Mouse (Mus musculus): ENCODE measurements around the gene Slc2a3. TPM values are rescaled to one million over a fixed set of nuclear protein-coding genes. Genes with fewer than 3 reads are reported as not detected.

Gene Slc2a3
- total and polyA plus RNA-seq, 3 experiments, result 97.6 to 431 (median 387) TPM

GRCm38 (mm10) chr6:122765298-122765956, 36.0 kb downstream of the Slc2a3 start:
- ATAC-seq (ENCODE audit: extremely low read depth, insufficient number of reproducible peaks, low FRiP score, poor library complexity, severe bottlenecking) (no peak), DNase-seq (ENCODE audit: low spot score) (no peak)
- no peak overlapping the region for H3K4me3 ChIP-seq (ENCODE audit: low read depth, low read length)
- H3K36me3 ChIP-seq (replicated peaks), result no peaks in the 10 kb centered on the region
- no peaks in the 10 kb centered on the region for H3K9me3 ChIP-seq (replicated peaks)
- peaks cover 24% of the 10 kb centered on the region for H3K4me1 ChIP-seq (ENCODE audit: insufficient read depth, low read depth, low read length)
- H3K27me3 ChIP-seq (ENCODE audit: insufficient read depth, low read length), result peaks cover 7% of the 10 kb centered on the region; the same call in 1 of the 2 replicates
- TF ChIP-seq TAL1 (conservative IDR thresholded peaks at IDR 0.05; ENCODE audit: low read depth, low read length) (no peak), CTCF (IDR thresholded peaks at IDR 0.05; ENCODE audit: low read depth, low read length) (no peak), GATA1 (IDR thresholded peaks at IDR 0.05; ENCODE audit: borderline replicate concordance, low read length) (no peak), POLR2AphosphoS5 (IDR thresholded peaks at IDR 0.05; ENCODE audit: insufficient replicate concordance, low read depth, low read length) (no peak), GATA2 (IDR thresholded peaks at IDR 0.05; ENCODE audit: borderline replicate concordance, low read depth, low read length) (no peak)

GRCm38 (mm10) chr6:122764446-122765297, 36.8 kb downstream of the Slc2a3 start:
- Histone ChIP-seq H3K27me3 (ENCODE audit: insufficient read depth, low read length) (peaks cover 7% of the 10 kb centered on the region; the same call in 1 of the 2 replicates), H3K4me3 (ENCODE audit: low read depth, low read length) (peak overlapping the region; percentile 31; the same call in 1 of the 2 replicates), H3K36me3 (replicated peaks) (no peaks in the 10 kb centered on the region), H3K9me3 (replicated peaks) (no peaks in the 10 kb centered on the region), H3K4me1 (ENCODE audit: insufficient read depth, low read depth, low read length) (peaks cover 24% of the 10 kb centered on the region)
- TF ChIP-seq CTCF (IDR thresholded peaks at IDR 0.05; ENCODE audit: low read depth, low read length) (no peak), TAL1 (conservative IDR thresholded peaks at IDR 0.05; ENCODE audit: low read depth, low read length) (no peak), GATA2 (IDR thresholded peaks at IDR 0.05; ENCODE audit: borderline replicate concordance, low read depth, low read length) (no peak), POLR2AphosphoS5 (IDR thresholded peaks at IDR 0.05; ENCODE audit: insufficient replicate concordance, low read depth, low read length) (no peak), GATA1 (IDR thresholded peaks at IDR 0.05; ENCODE audit: borderline replicate concordance, low read length) (no peak)
- DNase-seq (ENCODE audit: low spot score), result no peak
- no peak for ATAC-seq (ENCODE audit: extremely low read depth, insufficient number of reproducible peaks, low FRiP score, poor library complexity, severe bottlenecking)

GRCm38 (mm10) chr6:122763844-122764445, 37.5 kb downstream of the Slc2a3 start:
- Histone ChIP-seq H3K9me3 (replicated peaks) (no peaks in the 10 kb centered on the region), H3K4me1 (ENCODE audit: insufficient read depth, low read depth, low read length) (peaks cover 24% of the 10 kb centered on the region), H3K4me3 (ENCODE audit: low read depth, low read length) (no peak overlapping the region), H3K27me3 (ENCODE audit: insufficient read depth, low read length) (peaks cover 7% of the 10 kb centered on the region; the same call in 1 of the 2 replicates), H3K36me3 (replicated peaks) (no peaks in the 10 kb centered on the region)
- TF ChIP-seq CTCF (IDR thresholded peaks at IDR 0.05; ENCODE audit: low read depth, low read length), result no peak
- no peak for DNase-seq (ENCODE audit: low spot score)
- no peak for ATAC-seq (ENCODE audit: extremely low read depth, insufficient number of reproducible peaks, low FRiP score, poor library complexity, severe bottlenecking)

- Histone ChIP-seq H3K4me1 (ENCODE audit: insufficient read depth, low read depth, low read length) (peaks cover 24% of the 10 kb centered on the region), H3K27me3 (ENCODE audit: insufficient read depth, low read length) (peaks cover 7% of the 10 kb centered on the region; the same call in 1 of the 2 replicates), H3K4me3 (ENCODE audit: low read depth, low read length) (no peak overlapping the region), H3K36me3 (replicated peaks) (no peaks in the 10 kb centered on the region), H3K9me3 (replicated peaks) (no peaks in the 10 kb centered on the region)
- peak; percentile 66 for ATAC-seq (ENCODE audit: extremely low read depth, insufficient number of reproducible peaks, low FRiP score, poor library complexity, severe bottlenecking)
- no peak for TF ChIP-seq POLR2AphosphoS5 (IDR thresholded peaks at IDR 0.05; ENCODE audit: insufficient replicate concordance, low read depth, low read length)
- no peak for TF ChIP-seq GATA1 (IDR thresholded peaks at IDR 0.05; ENCODE audit: borderline replicate concordance, low read length)
- TF ChIP-seq CTCF (IDR thresholded peaks at IDR 0.05; ENCODE audit: low read depth, low read length), result no peak
- no peak for TF ChIP-seq TAL1 (conservative IDR thresholded peaks at IDR 0.05; ENCODE audit: low read depth, low read length)
- no peak for TF ChIP-seq GATA2 (IDR thresholded peaks at IDR 0.05; ENCODE audit: borderline replicate concordance, low read depth, low read length)
- DNase-seq (ENCODE audit: low spot score), result no peak
These were observed 38.3 kb downstream of the Slc2a3 start for GRCm38 (mm10) chr6:122762952-122763700.

- TF ChIP-seq GATA1 (IDR thresholded peaks at IDR 0.05; ENCODE audit: borderline replicate concordance, low read length), result no peak
- TF ChIP-seq CTCF (IDR thresholded peaks at IDR 0.05; ENCODE audit: low read depth, low read length), result no peak
- TF ChIP-seq TAL1 (conservative IDR thresholded peaks at IDR 0.05; ENCODE audit: low read depth, low read length), result no peak
- no peak for TF ChIP-seq GATA2 (IDR thresholded peaks at IDR 0.05; ENCODE audit: borderline replicate concordance, low read depth, low read length)
- no peak for TF ChIP-seq POLR2AphosphoS5 (IDR thresholded peaks at IDR 0.05; ENCODE audit: insufficient replicate concordance, low read depth, low read length)
- Histone ChIP-seq H3K9me3 (replicated peaks) (no peaks in the 10 kb centered on the region), H3K4me3 (ENCODE audit: low read depth, low read length) (no peak overlapping the region), H3K36me3 (replicated peaks) (no peaks in the 10 kb centered on the region), H3K27me3 (ENCODE audit: insufficient read depth, low read length) (peaks cover 7% of the 10 kb centered on the region; the same call in 1 of the 2 replicates), H3K4me1 (ENCODE audit: insufficient read depth, low read depth, low read length) (peaks cover 24% of the 10 kb centered on the region)
- ATAC-seq (ENCODE audit: extremely low read depth, insufficient number of reproducible peaks, low FRiP score, poor library complexity, severe bottlenecking) (no peak), DNase-seq (ENCODE audit: low spot score) (no peak)
These were observed 39.0 kb downstream of the Slc2a3 start for GRCm38 (mm10) chr6:122762480-122762879.

Measured in G1E (cell line).